Mouse (Mus musculus) embryonic facial prominence, embryonic 15.5 days (tissue): Measurements from ENCODE around the gene Mettl21c. TPM values are rescaled to one million over a fixed set of nuclear protein-coding genes. Genes with fewer than 3 reads are reported as not detected.
"Not testable (repeated sequence)": the region's sequence is repeated elsewhere in the genome, so short reads cannot be mapped to it uniquely, and the experiment has no call there.

Experiments
- ATAC-seq: fragments of 200-750 bp; cut with Nextera tagmentation; 2 replicates; pipeline ENCODE4 v1.8.0; 2017; ENCODE audit warnings: low read depth, moderate TSS enrichment; ENCODE audit not compliant: insufficient number of reproducible peaks, low FRiP score, low TSS enrichment
- H3K27ac ChIP-seq: fragments of 300-500 bp; sonication (generic); replicated peaks from 2 replicates; pipeline ENCODE4 v1.5.1; 2015; ENCODE audit warnings: mild to moderate bottlenecking, inconsistent platforms
- H3K27me3 ChIP-seq: fragments of 300-500 bp; sonication (generic); 2 replicates; pipeline ENCODE4 v1.6.1; 2015; ENCODE audit warnings: inconsistent platforms
- H3K36me3 ChIP-seq: fragments of 300-500 bp; sonication (generic); 2 replicates; pipeline ENCODE4 v1.6.1; 2015; ENCODE audit warnings: mild to moderate bottlenecking, inconsistent platforms
- H3K4me1 ChIP-seq: fragments of 300-500 bp; sonication (generic); 2 replicates; pipeline ENCODE4 v1.6.1; 2015; ENCODE audit warnings: inconsistent platforms
- H3K4me2 ChIP-seq: fragments of 300-500 bp; sonication (generic); replicated peaks from 2 replicates; pipeline ENCODE4 v1.6.1; 2015; ENCODE audit warnings: mild to moderate bottlenecking, inconsistent platforms
- H3K4me3 ChIP-seq: fragments of 300-500 bp; sonication (generic); replicated peaks from 2 replicates; pipeline ENCODE4 v1.5.1; 2015; ENCODE audit warnings: mild to moderate bottlenecking, inconsistent platforms
- H3K9ac ChIP-seq: fragments of 300-500 bp; sonication (generic); 2 replicates; pipeline ENCODE4 v1.6.1; 2015; ENCODE audit warnings: inconsistent platforms
- H3K9me3 ChIP-seq: fragments of 300-500 bp; sonication (generic); replicated peaks from 2 replicates; pipeline ENCODE4 v1.6.1; 2016; ENCODE audit warnings: inconsistent platforms
- WGBS: fragments of 180-500 bp; shearing (Covaris S2); methylation state at CpG from one replicate; pipeline ENCODE4 v1.1.7; 2015; 5-methylcytosine and 5-hydroxymethylcytosine counted together
- polyA plus RNA-seq: library from polyadenylated mRNA; unstranded; fragments of >200 nt; fragmentation: Nextera tagmentation; extraction: Ambion mirVana; gene quantifications from 2 replicates; pipeline ENCODE4 v1.2.1, GENCODE M21; 2015

Mettl21c gene
- polyA plus RNA-seq, result 0.49 and 0.68 TPM in 2 replicates

DNA sequence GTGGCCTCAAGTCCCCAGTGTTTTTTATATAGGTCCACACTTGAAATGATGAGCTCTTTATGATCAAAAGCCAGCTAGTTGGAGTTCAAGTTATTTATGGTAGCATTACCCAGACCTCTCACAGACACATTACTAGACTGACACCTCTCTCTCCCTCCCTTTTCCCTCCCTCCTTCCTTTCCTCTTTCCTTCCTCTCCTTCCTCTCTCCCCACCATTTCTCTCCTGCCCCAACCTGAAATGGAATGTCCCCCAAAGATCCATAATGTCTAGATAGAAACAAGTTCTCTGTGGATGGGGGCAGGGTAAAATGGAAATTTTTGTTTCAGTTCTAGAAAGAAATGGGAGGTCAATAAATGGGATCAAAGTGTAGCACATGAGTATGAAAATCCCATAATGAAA is at the start of gene Mettl21c:
Gene Mettl21c, minus strand, starts transcription at position 101 of the 400 bp plus-strand sequence.
- H3K4me3 ChIP-seq, result no peak within 1 kb of the TSS
- no peak within 1 kb of the TSS for H3K4me2 ChIP-seq
- H3K27ac ChIP-seq, result no peak within 1 kb of the TSS
- H3K4me1 ChIP-seq, result no peaks in the 10 kb centered on the region
- H3K9me3 ChIP-seq, result no peaks in the 10 kb centered on the region
- no peak within 1 kb of the TSS for H3K9ac ChIP-seq
- no peak for ATAC-seq
- H3K36me3 ChIP-seq, result no peaks in the 10 kb centered on the region
- no peaks in the 10 kb centered on the region for H3K27me3 ChIP-seq

DNA sequence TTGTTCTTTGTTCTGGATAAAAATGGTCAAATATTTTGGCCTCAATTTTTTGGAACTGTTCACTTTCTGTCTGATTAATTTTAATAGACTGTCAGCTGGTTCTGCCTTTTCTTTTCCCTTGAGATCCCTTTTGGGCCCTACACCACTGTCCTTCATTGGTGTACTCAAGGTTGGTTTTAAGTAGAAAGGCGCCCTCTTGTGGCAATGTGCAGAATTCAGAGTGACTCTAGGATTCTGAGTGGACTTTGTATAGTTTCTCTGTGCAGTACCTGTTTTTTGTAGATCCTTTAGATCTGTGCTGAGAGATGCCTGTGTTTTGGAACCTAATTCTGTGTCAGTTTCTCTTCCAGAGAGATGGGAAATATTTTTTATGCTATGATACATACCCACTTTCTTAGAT is 44.8 kb upstream of the Mettl21c start:
- no peak overlapping the region for H3K4me2 ChIP-seq
- no peaks in the 10 kb centered on the region for H3K9me3 ChIP-seq
- ATAC-seq, result no peak
- H3K9ac ChIP-seq, result no peak overlapping the region
- H3K27ac ChIP-seq, result no peak overlapping the region
- H3K4me1 ChIP-seq, result no peaks in the 10 kb centered on the region
- H3K36me3 ChIP-seq, result no peaks in the 10 kb centered on the region
- no peak overlapping the region for H3K4me3 ChIP-seq
- WGBS, result 0% methylated on average over 1 of the region's 1 CpGs
- no peaks in the 10 kb centered on the region for H3K27me3 ChIP-seq

DNA sequence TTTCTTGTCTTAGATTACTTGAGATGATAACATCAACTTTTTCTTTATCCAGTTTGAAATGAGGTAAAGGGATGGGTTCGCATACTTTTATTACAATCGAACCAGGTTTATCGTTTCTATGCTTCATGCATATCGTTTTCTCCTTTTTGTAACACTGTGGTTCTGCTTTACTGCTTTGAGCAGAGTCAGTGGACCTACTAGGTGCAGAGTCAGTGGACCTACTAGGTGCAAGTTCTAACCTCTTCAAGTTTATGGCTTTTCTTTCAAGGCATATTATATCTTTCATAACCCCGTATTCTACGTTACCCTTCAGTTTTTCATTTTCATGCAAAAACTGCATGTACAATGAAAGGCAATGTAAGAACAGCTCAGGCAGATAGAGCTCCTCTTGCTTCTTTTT is 43.6 kb upstream of the Mettl21c start:
- Histone ChIP-seq H3K27ac (no peak overlapping the region), H3K4me3 (no peak overlapping the region), H3K9ac (no peak overlapping the region), H3K36me3 (no peaks in the 10 kb centered on the region), H3K9me3 (no peaks in the 10 kb centered on the region), H3K27me3 (no peaks in the 10 kb centered on the region), H3K4me1 (no peaks in the 10 kb centered on the region), H3K4me2 (no peak overlapping the region)
- 92% methylated on average over 6 of the region's 6 CpGs for WGBS
- ATAC-seq, result no peak

DNA sequence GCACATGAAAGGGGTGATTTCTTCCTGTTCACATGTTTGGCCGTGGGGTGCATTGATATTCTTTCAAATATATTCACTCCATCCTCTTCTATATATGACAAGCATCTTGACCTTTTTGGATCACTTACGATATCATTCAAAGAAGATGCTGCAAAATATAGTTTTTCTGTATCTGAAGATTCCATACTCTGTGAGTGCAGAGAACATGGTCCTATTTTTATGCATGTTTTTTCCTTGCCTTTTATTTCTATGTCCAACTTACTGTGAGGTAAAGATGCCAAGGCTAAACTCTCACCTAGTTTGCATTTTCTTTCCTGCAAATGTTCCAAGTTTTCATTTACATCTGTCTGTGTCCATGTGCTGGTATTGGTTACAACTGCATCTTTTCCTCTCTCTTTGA is 42.0 kb upstream of the Mettl21c start, which contains the start of gene Gm8251:
Gene Gm8251, minus strand, starts transcription at position 101 of the 400 bp plus-strand sequence.
- H3K27me3 ChIP-seq, result no peaks in the 10 kb centered on the region
- no peaks in the 10 kb centered on the region for H3K4me1 ChIP-seq
- H3K4me3 ChIP-seq, result no peak within 1 kb of the TSS
- no peaks in the 10 kb centered on the region for H3K36me3 ChIP-seq
- no peak within 1 kb of the TSS for H3K9ac ChIP-seq
- H3K4me2 ChIP-seq, result no peak within 1 kb of the TSS
- ATAC-seq, result no peak
- H3K9me3 ChIP-seq, result no peaks in the 10 kb centered on the region
- 86% methylated on average over 2 of the region's 2 CpGs for WGBS
- H3K27ac ChIP-seq, result no peak within 1 kb of the TSS

DNA sequence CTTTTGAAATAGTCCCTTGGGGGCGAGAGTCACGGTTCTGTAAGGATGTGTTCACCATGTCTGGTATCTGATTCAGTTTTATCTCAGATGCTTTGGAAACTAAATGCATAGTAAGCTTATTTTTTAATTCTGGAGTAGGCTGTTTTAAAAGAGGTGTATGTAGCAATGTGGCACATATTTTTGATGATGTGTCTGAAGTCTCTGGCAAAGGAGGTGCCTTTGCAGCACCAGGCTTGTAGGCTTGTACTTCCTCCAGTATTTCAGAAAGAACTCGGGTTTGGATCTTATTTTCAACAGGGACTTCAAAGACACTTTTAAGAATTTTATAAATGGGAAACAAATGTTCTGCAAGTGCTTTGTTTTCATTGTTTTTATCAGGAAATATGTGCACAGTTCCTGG is 38.0 kb upstream of the Mettl21c start:
- H3K27ac ChIP-seq, result no peak overlapping the region
- no peaks in the 10 kb centered on the region for H3K4me1 ChIP-seq
- no peaks in the 10 kb centered on the region for H3K36me3 ChIP-seq
- WGBS, result 60% methylated on average over 3 of the region's 3 CpGs
- H3K27me3 ChIP-seq, result no peaks in the 10 kb centered on the region
- ATAC-seq, result no peak
- H3K9me3 ChIP-seq, result no peaks in the 10 kb centered on the region
- no peak overlapping the region for H3K4me2 ChIP-seq
- no peak overlapping the region for H3K4me3 ChIP-seq
- no peak overlapping the region for H3K9ac ChIP-seq

DNA sequence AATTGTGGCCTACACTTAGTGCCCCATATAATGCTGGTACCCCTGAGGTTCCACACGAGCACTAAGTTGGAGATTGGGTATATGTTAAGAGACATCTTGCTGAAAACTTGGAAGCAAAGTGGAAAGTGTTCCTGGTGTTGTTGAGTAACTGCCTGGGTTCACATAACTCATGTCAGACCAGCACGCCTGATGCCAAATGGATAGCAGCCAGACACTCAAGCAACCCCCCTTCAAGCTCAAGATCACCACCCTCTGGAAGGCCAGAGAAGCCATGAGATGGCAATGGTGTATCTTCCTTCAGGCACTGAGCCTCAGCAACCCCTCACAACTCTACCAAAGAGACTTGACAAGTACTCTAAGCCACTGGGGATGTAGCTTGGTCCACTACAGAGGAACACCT is 26.7 kb upstream of the Mettl21c start:
- Histone ChIP-seq H3K4me2 (no peak overlapping the region), H3K4me3 (no peak overlapping the region), H3K9ac (no peak overlapping the region), H3K4me1 (no peaks in the 10 kb centered on the region), H3K27me3 (no peaks in the 10 kb centered on the region), H3K9me3 (no peaks in the 10 kb centered on the region), H3K36me3 (no peaks in the 10 kb centered on the region), H3K27ac (no peak overlapping the region)
- 89% methylated on average over 2 of the region's 2 CpGs for WGBS
- no peak for ATAC-seq

DNA sequence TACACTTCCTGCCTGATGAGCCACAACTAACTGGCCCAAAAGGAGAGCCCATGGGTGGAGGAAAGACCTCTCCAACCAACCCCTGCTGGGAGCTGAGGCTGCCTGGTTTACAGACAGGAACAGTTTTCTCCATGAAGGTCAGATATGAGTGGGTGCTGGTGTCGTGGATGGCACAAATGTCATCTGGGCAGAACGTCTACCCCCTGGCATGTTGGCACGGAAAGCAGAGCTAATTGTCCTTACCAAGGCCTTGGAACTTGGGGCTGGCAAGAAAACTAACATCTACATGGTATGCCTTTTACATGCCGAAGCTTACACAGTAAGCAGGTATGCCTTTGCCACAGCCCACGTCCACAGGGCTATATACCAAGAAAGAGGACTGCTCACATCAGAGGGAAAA is 25.9 kb upstream of the Mettl21c start:
- H3K27me3 ChIP-seq, H3K36me3 ChIP-seq, H3K9me3 ChIP-seq, H3K4me1 ChIP-seq, H3K4me2 ChIP-seq, H3K9ac ChIP-seq, H3K27ac ChIP-seq, H3K4me3 ChIP-seq, ATAC-seq: not testable (repeated sequence)
- 84% methylated on average over 5 of the region's 5 CpGs for WGBS

DNA sequence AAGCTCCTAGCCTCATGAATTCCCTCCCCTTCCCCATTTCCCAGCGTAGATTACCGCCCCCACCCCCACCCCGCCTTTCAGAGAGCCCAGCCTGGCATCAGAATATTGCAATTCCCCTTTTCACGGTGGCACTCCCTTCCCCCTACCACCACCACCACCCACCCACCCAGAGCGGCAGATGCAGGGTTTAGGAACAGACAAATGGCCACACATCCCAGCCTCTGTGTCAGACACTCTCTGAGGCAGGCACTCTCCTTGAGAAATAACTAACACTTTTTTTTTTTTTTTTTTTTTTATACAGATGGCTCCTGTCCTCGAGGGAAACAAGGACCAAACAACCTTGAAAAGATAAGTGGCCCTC is 22.7 kb upstream of the Mettl21c start:
- no peaks in the 10 kb centered on the region for H3K4me1 ChIP-seq
- no peak for ATAC-seq
- peak overlapping the region; percentile 71 for H3K4me2 ChIP-seq
- H3K27me3 ChIP-seq, result no peaks in the 10 kb centered on the region
- H3K9ac ChIP-seq, result peak overlapping the region; percentile 22; the same call in 1 of the 2 replicates
- peak overlapping the region; percentile 48 for H3K4me3 ChIP-seq
- H3K36me3 ChIP-seq, result no peaks in the 10 kb centered on the region
- no peak overlapping the region for H3K27ac ChIP-seq
- no peaks in the 10 kb centered on the region for H3K9me3 ChIP-seq
- WGBS, result 3% methylated on average over 6 of the region's 6 CpGs

DNA sequence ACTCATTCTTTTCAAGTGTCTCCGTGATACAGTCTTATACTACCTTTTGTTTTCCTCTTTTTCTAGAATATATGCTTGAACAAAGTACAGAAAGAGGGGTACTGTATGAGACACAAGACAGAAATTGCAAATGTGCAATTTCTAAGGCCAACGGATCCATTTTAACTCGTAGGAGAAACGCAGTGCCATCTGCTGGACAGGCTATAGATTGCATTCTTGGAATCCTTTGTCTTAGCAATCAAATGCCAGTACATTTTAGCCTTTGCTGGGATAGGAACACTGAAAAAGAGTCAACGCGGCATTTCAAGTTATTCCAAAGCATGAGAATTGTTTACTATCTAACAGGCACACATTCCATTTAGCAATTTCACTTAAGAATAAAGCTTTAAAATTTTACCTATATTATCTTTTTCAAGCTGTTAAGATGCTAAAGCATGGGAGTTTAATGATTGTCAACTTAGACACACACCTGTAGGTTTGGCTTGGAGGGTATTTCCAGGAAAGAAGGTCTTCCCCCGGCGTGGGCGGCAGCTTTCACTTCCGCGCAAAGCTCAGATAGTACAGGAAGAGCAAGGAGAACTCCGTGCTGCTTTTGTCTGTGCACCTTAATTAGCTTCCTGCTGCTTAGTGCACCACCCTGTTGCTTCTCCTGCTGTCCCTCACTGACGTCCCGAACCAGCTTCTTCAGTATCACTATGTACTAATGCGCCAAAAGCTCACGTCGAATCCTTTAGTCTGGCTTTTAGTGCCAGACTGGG is 22.1 kb upstream of the Mettl21c start:
- peak overlapping the region; percentile 48 for H3K4me3 ChIP-seq
- H3K36me3 ChIP-seq, result no peaks in the 10 kb centered on the region
- no peaks in the 10 kb centered on the region for H3K27me3 ChIP-seq
- H3K4me1 ChIP-seq, result no peaks in the 10 kb centered on the region
- H3K4me2 ChIP-seq, result peak overlapping the region; percentile 71
- no peak overlapping the region for H3K27ac ChIP-seq
- peak overlapping the region; percentile 22; the same call in 1 of the 2 replicates for H3K9ac ChIP-seq
- ATAC-seq, result no peak
- no peaks in the 10 kb centered on the region for H3K9me3 ChIP-seq
- under 1% methylated on average over 17 of the region's 17 CpGs for WGBS

DNA sequence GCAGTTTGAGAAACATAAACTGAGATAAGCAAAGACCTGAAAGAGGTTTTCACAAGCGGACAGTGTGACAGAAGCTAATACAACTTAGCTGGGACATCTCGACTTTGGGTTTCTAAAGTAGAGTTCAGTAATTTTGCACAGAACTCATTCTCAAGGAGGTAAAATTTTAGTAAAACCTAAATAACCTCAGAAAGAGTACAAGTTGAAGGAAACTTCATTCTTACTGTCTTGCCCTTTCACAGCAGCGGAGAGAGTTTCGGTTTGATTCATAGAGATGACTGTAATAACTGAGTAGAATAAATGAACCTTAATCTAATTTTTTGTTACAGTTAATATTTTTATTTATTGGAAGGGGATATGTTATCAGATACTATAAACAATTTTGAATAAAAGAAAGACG is 13.1 kb upstream of the Mettl21c start:
- H3K9me3 ChIP-seq, result no peaks in the 10 kb centered on the region
- H3K27ac ChIP-seq, result no peak overlapping the region
- H3K4me3 ChIP-seq, result no peak overlapping the region
- H3K4me1 ChIP-seq, result no peaks in the 10 kb centered on the region
- 88% methylated on average over 5 of the region's 5 CpGs for WGBS
- no peak for ATAC-seq
- no peak overlapping the region for H3K9ac ChIP-seq
- H3K27me3 ChIP-seq, result no peaks in the 10 kb centered on the region
- no peaks in the 10 kb centered on the region for H3K36me3 ChIP-seq
- no peak overlapping the region for H3K4me2 ChIP-seq

DNA sequence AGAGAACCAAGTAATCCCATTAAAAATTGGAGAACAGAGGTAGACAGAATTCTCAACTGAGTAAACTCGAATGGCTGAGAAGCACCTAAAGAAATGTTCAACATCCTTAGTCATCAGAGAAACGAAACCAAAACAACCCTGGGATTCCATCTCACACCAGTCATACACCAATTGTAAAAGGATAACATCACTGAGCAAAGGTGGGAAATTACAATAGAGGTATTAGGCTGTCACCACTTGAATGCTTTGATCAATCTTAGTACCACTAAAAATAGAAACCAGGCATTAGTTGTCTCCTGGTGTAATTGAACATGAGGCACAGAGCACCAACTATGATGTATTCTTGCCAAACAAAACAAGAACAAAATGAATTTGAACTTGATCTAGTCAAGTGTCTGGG is 12.4 kb upstream of the Mettl21c start:
- no peaks in the 10 kb centered on the region for H3K27me3 ChIP-seq
- no peaks in the 10 kb centered on the region for H3K9me3 ChIP-seq
- H3K4me3 ChIP-seq, result no peak overlapping the region
- H3K9ac ChIP-seq, result no peak overlapping the region
- H3K27ac ChIP-seq, result no peak overlapping the region
- H3K4me2 ChIP-seq, result no peak overlapping the region
- H3K36me3 ChIP-seq, result no peaks in the 10 kb centered on the region
- no peaks in the 10 kb centered on the region for H3K4me1 ChIP-seq
- 61% methylated on average over 2 of the region's 2 CpGs for WGBS
- no peak for ATAC-seq

DNA sequence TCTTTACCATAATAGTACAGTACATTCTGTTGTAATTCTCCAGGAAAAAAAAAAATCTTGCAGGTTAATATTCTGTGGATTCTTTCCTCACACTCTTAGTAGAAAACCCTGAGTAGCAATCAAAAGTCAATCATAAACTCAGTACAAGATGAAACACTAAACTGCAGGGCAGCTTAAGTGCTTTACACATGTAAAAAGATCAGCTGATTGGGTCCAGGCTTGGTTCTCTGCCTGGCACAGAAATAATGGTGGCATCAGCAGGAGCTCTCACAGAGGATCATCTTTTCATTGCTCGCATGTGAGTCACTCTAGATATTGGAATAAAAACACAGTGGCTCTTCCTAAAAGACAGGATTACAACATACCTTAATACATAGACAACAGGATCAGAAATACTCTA is 7.8 kb upstream of the Mettl21c start:
- no peaks in the 10 kb centered on the region for H3K36me3 ChIP-seq
- ATAC-seq, result no peak
- H3K9ac ChIP-seq, result no peak overlapping the region
- H3K27me3 ChIP-seq, result no peaks in the 10 kb centered on the region
- H3K4me3 ChIP-seq, result no peak overlapping the region
- no peak overlapping the region for H3K27ac ChIP-seq
- no peak overlapping the region for H3K4me2 ChIP-seq
- no peaks in the 10 kb centered on the region for H3K9me3 ChIP-seq
- WGBS, result 71% methylated on average over 1 of the region's 1 CpGs
- no peaks in the 10 kb centered on the region for H3K4me1 ChIP-seq
